Mouse (Mus musculus) left cerebral cortex, postnatal 14 days (tissue): Measurements from ENCODE around the gene Gm973. TPM values are rescaled to one million over a fixed set of nuclear protein-coding genes. Genes with fewer than 3 reads are reported as not detected.

Experiments
- DNase-seq, 2 experiments: peaks; one replicate each; pipeline ENCODE4 v3.0.0; 2021 to 2022; ENCODE audit warnings: low spot score in 2 of 2, mixed read lengths in 1 of 2
- intact Hi-C: fragments of 180-260 bp; cut with DNase I; formaldehyde crosslinking; loops from one replicate; pipeline ENCODE4 v1.15.1; 2025
- total RNA-seq, 2 experiments: library from RNA; stranded (reverse); gene quantifications; 2 replicates each; pipeline ENCODE4 v1.2.3; 2021

Gm973 gene
- total RNA-seq, 2 experiments from 2014 or later: 5.8 to 9.0 TPM

DNA sequence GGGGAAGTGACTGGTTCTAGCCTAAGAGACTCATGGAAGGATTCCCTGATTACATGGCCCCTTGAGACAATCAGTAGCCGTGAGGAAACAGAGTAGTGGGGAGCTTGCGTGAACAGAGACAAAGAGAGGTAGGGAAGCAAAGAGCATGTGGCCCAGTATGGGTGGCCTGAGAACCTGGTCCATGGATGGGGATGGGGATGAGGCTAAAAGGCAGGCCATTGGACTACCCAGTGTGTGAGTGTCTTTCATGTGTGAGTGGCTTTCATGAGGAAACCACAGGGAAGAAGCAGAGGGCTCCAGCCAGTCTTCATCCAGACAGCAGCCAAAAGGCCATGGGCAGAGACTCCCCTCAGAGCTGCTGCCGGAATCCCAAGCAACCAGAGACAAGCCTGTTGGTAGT, 57.8 kb downstream of the Gm973 start:
- intact Hi-C loops: no loop called here
- DNase-seq: no peak

DNA sequence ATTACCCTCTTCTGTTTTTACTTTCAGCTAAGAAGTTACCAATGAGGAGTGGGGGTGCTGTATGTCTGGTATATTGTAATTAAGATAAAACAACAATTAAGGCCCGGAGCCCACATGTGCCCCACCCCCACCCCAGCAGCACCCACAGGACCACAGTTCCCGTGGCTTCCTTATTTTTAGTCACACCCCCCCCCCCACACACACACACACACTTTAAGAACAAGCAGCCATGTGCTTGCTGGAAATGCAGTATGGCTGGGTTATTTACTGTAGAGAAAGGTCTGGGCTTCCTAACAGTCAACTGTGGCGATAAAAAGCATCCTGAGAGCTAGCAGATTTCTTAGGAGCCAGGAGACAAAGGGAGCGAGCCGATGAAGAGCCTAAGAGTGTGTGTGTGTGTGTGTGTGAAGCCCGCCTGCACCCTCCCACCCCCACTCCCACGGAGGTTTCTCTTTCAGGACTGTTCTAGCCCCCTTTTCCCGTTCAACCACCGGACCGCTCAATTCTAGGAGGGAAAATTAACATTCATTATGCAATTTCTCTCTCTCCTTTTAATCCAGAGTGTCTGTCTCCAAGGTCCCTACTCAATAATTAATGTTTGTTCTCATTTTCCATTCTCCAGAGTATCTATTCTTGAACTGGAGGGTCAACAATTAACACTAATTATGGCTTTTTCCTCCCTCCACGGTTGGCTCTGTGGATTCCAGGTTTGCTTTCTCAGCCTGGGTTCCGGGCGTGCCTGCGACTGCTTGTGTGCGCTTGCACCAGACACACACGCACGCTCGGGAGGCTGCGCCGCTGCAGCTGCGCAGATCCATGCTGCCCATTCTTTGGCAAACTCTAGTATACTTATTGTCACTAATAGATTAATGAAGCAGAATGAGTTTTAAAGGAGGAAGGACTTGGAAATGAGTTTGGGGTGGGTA, 58.5 kb downstream of the Gm973 start:
- DNase-seq: peak in 1 of 2 experiments; percentile 45
- intact Hi-C loops: no loop called here

DNA sequence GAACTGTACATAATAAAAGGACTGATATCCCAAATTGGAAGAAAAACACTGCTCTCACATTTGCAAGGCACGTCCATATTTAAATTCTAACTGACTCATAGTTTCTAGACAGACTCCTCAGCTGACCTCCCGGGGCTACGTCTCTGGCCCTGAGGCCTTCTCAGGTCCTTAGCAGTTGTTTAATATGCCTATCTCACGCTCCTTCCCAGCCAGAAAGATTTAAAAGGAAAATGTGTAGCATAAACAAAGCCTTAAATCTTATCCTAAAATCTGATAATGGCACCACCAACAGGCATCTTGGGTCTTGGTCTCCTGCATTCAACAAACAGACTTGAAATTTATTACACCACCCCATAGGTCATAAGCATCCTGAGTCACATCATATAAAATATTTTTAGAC, 62.7 kb downstream of the Gm973 start:
- intact Hi-C loops: no loop called here
- no peak for DNase-seq

DNA sequence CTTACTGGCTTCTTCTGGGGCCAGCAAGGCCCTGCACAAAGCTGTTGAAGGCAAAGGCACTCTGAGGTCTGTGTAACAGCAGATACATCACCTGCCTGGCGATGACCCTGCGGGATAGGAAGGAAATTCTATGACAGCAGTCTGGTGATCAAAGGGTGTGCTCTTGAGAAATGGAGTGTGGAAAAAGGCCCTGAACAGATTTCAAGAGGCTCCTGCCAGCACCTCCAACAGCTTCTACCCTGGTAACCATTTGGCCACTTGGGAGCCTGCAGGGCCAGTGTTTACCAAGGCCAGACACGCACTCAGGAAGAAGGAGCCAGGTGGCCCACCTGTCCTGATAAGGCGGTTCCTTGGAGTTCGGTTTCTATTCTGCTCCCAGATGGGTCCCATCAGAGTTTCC, 63.3 kb downstream of the Gm973 start:
- no peak for DNase-seq
- intact Hi-C loops: no loop called here

DNA sequence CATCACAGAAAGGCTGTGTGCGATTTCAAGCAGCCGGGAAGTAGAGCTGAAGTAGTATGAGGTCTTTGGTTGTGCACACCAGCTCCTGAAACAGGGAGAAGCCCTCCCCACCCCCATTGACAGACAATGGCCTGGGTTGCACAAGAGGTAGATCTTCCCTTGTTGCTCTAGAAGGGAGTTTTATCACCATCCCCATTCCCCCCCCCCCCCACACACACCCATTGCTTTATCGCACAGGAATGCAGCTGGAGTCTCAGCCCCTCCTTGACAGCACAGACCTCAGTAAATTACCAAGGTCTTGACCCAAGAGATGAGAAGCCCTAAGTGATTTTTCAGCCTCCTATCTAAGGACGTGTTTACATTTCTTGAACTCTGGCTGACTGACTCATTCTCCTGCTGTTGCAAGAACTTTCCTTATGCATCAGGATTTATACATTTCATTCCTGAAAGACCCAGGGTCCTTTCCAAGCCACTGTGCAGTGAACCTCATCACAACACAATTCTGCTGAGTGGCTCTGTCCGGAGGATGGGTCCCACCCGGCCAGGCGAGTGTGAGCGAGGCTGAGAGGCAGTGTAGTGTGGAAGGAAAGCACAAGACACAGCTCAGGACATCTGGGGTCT, 64.2 kb downstream of the Gm973 start:
- intact Hi-C loops: loop anchor here (5.0 kb wide), 1 partner anchor 263 kb away; no protein-coding TSS in a partner anchor
- no peak for DNase-seq

DNA sequence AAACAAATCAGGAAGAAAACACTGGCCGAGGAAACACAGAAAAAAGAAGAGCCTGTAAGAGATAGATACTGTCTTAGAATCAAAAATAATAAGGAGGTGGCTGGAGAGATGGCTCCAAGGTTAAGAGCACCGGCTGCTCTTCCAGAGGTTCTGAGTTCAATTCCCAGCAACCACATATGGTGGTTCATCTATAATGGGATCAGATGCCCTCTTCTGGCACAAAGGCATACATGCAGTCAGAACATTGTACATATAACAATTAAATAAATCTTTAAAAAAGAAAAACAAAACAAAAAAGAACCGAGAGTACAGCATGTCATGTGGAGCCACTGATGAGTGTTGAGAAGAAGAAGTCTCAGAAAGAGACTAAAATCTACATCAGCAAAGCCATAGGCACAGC, 64.8 kb downstream of the Gm973 start:
- no peak for DNase-seq
- intact Hi-C loops: loop anchor here (5.0 kb wide), 1 partner anchor 264 kb away; no protein-coding TSS in a partner anchor

DNA sequence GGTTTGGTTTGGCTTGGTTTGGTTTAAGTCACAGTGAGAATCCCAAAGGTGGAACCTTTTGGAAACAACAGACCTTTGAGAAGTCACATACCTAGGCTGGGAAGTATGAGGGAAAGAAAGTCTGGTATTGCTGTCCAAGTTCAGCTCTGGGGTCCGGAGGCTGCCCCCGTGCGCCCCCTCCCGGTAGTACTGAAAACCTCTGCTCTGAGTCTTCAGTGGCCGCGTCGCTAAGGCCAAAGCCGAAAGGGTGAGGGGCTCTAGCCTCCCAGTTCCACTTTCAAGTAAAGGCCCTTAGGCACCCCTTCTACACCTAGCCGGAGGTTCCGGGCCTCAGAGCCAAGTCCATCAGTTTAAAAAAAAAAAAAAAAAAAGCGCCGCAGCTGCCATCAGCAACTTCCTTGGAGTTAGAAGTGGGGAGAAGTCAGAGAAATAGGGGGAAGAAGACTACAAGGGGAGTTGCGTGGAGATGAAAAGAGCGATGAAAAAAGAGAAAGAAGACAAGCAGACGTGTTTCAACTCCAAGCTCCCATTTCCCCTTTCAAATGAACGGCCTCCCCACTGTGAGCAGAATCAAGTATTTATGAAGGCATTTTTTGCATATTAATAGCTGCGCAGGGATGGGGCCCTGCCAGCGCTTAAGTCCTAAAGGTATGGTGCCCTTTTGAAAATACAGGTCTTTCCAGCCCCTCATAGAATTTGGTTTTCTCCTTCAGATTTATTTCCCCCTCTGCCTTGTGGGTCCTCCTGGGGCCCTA, 68.8 kb downstream of the Gm973 start:
- intact Hi-C loops: loop anchor here (2.0 to 5.0 kb wide), 2 partner anchors 100 to 268 kb away; no protein-coding TSS in a partner anchor
- DNase-seq: peak in 1 of 2 experiments; percentile 72

DNA sequence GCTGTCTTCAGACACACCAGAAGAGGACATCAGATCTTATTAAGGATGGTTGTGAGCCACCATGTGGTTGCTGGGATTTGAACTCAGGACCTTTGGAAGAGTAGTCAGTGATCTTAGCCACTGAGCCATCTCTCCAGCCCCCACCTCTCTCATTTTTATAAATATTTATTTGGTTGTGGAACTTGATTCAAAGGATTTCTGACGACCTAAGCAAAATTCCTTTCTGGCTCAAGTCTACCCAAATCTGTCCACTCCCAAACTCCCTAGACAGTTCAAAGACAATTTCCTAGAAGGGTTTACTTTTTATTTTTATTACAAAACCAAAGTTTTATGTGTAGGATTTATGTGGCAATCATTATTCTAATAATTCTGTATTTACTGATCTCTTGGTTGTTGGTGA, 73.2 kb downstream of the Gm973 start:
- intact Hi-C loops: no loop called here
- DNase-seq: no peak

DNA sequence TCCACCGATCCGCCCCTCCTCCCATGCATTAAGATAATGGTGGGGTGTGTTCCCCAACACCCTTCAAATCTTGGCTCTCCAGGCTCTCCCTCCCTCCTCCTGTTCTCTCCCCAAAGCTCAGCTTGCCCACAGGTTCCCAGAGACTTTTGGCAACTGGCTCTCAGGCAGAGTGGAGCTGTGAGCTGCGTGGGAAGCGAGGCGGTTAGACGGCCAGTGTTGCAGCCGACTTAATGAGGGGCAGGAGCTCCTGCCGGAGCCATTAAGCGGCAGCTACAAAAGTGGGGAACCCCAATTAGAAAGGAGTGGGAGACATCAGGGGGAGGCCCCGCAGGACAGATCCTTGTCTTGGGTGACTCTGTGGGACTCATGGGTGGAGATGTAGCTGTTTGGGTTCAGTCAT, 76.3 kb downstream of the Gm973 start:
- DNase-seq: peak; percentile 20 to 35
- intact Hi-C loops: no loop called here

DNA sequence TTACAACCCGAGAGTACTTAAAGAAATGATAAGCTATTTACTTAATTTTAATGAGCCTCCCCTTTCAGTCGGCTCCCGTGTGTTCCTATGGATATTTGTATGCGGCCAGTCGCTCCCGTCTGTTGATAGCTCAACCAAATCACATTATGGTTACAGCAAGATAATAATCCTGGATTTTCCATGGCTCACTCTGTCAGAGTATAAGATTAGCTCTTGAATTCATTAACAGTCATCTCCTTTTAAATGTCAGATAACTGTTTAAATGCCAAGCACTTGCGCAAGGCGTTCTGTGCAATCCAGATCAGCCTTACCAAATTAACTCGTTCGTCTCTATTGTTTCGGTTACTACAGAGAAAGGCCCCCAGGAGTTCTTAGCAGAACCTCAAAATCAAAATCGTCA, 76.8 kb downstream of the Gm973 start:
- DNase-seq: no peak
- intact Hi-C loops: no loop called here

DNA sequence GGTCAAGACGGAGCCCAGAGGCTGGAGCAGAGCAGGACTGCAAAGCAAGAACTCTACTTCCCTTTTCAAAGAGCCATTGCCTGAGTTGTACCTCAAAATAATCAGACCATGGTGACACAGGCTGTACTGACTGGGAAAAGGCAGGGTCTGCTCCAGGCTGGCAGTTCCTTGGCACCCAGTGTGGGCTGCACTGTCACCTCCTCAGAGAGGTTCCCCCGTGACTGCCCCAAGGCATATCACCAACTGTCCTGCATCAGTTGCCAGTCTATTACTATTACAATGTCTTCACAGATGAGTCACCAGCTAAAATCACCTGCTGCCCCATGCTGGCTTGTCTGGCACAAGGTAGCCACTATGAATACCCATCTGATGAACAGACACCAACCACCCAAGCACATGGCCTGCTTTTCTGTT, 77.6 kb downstream of the Gm973 start:
- intact Hi-C loops: no loop called here
- DNase-seq: no peak

DNA sequence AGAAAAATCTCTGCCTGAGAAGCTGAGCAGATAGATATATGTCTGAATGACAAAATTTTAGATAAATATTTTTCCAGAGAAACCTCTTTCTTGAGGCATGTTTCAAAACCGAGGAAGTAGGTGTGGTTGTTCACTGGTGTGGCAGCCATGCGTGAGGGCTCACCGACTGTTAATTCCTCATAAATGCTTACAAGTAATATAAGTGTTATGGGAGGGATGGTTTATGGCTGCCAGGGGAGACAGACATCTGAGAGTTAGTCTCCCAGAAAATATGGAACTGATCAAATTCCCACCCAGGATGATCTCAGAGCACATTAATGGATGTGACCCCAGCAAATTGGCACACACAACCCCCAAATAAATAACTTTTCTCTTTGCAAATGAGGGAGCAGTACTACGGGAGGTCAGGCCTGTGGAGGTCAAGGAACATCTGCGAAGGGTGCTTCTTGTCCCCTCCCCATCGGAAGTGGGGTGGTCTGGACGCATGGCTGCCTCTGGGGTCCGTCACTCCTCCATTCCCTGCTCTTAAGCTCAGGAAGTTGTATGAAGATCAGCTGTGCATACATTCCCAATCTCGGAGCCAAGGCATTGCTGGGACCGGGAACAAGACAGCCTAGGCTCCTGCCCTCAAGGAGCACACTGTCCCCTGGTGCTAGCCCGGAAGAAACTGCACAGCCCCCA, 78.7 kb downstream of the Gm973 start:
- intact Hi-C loops: no loop called here
- no peak for DNase-seq

DNA sequence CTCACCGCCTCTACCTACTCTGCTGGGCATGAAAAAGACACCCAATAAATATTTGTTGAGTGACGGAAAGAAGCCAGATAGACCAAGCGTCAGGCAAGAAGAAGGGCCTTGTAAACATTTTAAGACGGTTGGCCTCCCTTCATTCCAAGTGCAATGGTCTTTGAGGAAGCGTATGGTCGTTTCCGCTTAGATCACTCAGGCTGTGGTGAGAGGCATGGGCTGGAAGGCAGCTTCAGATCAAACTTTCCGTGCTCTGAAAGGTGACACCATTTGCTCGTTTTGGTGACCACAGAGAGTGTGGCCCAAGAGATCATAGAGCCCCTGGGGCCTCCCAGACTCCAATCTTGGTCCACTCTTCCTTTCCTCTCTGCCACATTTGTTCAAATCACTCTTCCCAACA, 79.5 kb downstream of the Gm973 start:
- intact Hi-C loops: no loop called here
- DNase-seq: no peak

DNA sequence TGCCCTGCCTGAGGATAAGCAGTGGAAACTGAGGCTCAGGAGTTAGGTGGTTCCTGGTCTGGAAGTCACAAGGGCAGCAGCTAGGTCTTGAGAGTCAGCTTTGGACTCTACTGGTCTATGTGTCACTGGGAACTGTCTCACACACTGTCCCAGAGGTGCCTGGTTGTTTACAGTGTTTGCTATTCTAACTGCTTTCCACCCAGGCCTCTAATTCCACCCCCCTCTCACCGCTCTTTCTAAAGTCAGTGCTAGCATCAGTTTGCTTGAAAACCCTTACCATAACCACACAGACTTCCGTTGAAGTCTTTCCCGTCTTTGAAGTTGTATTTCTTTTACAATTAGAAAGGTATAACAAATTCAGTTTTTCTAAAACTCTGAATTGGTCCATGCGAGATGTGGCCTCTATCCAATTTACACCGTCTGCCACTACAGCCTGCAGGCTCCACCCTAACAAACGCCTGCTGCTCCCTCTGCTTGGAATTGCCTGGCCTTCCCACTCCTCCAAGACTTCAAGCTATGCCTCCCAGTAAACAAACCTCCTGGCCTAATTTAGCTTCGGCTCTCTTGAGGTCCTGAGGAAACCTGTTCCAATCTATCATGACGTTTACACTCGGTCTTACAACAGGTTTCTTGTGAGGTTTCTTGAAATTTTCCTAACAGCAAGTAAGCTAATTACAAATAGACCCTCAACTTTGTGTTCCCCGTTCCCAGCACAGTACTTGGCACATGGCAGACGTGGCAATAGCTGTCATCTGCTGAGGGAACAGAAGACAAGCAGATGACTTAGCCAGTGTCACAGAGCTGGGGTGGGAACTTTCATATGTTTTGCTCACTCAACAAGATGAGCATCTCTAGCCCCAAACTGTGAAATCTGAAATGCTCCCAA, 86.7 kb downstream of the Gm973 start:
- intact Hi-C loops: no loop called here
- peak in 1 of 2 experiments; percentile 28 for DNase-seq

DNA sequence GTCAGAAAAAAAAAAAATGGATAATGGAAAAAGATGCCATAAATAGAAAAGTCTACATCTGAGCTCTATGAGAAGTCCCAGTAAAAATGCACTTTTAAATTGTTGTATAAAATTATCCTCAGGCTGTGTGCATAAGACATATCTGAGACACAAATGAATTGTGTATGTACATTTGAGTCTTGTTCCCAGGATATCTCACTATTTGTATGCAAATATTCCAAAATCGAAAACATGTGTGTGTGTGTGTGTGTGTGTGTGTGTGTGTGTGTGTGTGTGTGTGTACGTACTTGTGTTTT, 87.3 kb downstream of the Gm973 start:
- no peak for DNase-seq
- intact Hi-C loops: no loop called here

DNA sequence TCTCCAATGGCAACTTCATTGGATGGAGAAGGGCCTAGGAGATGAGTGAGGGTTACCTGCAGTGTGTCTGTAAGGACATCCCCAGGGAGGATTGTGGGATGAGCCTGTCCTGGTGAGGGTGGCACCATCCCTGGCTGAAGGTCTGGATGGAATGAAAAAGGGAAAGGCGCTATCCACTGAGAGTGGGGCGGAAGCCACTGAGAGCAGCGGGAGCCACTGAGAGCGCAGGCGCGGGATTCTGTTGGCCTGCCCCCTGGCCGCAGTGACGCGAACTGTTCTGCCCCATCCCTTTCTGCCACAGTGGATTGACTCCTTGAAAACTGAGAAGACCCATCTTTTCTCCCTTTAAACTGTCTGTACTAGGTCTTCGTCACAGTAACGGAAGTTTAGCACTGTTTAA, 87.8 kb downstream of the Gm973 start:
- intact Hi-C loops: no loop called here

DNA sequence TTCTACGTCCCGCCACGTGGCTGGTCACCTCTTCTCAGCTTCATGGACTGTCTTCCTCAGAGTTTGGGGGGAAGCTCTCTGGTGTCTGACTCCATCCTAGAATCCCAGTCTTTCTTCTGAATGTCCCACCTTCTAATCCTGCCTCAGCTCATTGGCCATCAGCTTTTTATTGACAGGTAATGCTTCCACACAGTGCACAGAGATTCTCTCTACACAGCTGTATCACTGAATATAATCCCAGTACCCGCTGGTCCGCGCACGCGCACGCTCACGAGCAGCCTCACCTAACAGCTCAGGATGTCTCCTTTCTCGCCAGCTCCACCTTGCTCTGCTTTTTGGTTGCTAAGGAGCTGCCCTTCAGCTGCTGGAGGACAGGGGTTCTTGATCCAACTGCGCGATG, 90.4 kb downstream of the Gm973 start:
- DNase-seq: no peak
- intact Hi-C loops: no loop called here

More for the DNA sequence above, 87.8 kb downstream of the Gm973 start:
- no peak for DNase-seq

DNA sequence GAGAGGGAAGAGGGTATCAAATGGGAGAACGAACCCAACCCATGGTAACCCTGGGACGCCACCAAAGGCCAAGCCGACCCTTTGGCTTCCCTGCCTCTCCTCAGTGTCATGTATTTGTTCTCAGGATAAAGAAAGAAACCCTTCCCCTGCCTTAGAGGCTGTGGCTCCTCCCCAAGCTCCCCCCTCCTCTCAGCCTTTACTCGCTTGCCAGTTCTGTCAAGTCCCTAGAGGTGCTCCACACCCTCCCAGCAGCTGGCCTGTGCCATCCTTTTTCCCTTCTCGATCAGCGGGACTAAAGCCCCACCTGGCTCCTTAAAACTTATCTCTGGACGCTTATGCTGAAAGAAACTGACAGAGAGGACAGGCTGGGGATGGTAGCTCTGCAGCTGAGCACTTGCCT, 91.0 kb downstream of the Gm973 start:
- no peak for DNase-seq
- intact Hi-C loops: no loop called here
